Mouse (Mus musculus): ENCODE measurements around the gene Apol9a. TPM values are rescaled to one million over a fixed set of nuclear protein-coding genes. Genes with fewer than 3 reads are reported as not detected.
"Not testable (repeated sequence)": the region's sequence is repeated elsewhere in the genome, so short reads cannot be mapped to it uniquely, and the experiment has no call there.

The Apol9a gene
- 0.15 TPM in 1 of 2 replicates, not detected in the other for polyA plus RNA-seq (2015; fragmentation: Nextera tagmentation; extraction: Ambion mirVana)

DNA sequence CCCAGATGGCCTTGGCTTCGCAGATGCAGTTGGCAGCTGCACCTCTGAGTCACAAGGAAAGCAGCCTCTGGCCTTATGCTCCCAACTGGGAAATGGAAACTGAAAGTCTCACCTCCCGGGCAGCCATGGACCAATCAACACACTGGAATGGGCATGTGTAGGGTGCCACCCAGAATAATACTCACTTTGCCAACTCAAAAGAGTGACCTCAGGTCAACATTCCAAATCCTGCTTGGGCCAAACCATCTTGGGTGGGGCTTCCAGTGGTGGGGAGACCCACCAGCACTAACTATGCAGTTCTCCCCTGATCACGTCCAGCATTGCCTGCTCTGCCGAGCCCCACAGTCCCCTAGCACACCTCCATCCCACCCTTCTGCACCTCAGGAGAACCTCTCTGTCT is at the start of gene Apol9a:
TSS of gene Apol9a (minus strand) at position 101 of the 400 bp plus-strand sequence.
- not testable (repeated sequence) for H3K27ac ChIP-seq (ENCODE audit: low read length); ATAC-seq (ENCODE audit: low read depth); H3K27me3 ChIP-seq (ENCODE audit: control insufficient read depth, insufficient read depth, low read depth, low read length); H3K9ac ChIP-seq (ENCODE audit: low read depth, low read length); H3K36me3 ChIP-seq (ENCODE audit: control insufficient read depth, insufficient read depth); H3K4me1 ChIP-seq (ENCODE audit: control insufficient read depth, low read depth, low read length); H3K9me3 ChIP-seq (replicated peaks; ENCODE audit: control insufficient read depth, low read length); H3K4me3 ChIP-seq (ENCODE audit: low read depth, low read length); H3K4me2 ChIP-seq (ENCODE audit: low read depth, low read length)
- WGBS (ENCODE audit: insufficient replicate concordance) = 67% methylated on average over 1 of the region's 4 CpGs

DNA sequence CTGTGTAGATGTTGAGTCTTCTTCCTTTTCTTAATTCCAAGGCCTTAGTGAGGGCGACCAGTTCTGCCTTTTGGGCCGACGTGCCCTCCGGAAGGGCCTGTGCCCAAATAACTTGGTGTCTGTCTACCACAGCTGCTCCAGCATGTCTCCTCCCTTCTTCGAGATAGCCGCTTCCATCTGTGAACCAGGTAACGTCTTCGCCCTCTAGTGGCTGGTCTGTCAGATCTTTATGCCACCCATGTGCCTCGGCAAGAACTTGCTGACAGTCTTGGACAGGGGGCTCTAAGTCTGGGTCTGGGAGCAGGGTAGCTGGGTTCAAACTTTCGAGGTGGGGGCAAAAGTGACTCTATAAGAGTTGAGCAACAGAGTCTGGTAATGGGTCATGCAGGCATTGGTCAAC is 39.0 kb upstream of the Apol9a start:
- H3K9me3 ChIP-seq (replicated peaks; ENCODE audit: control insufficient read depth, low read length); H3K4me3 ChIP-seq (ENCODE audit: low read depth, low read length); H3K36me3 ChIP-seq (ENCODE audit: control insufficient read depth, insufficient read depth); ATAC-seq (ENCODE audit: low read depth); H3K27ac ChIP-seq (ENCODE audit: low read length); H3K9ac ChIP-seq (ENCODE audit: low read depth, low read length); H3K4me2 ChIP-seq (ENCODE audit: low read depth, low read length); H3K27me3 ChIP-seq (ENCODE audit: control insufficient read depth, insufficient read depth, low read depth, low read length); H3K4me1 ChIP-seq (ENCODE audit: control insufficient read depth, low read depth, low read length): not testable (repeated sequence)
- 42% methylated on average over 10 of the region's 10 CpGs for WGBS (ENCODE audit: insufficient replicate concordance)

DNA sequence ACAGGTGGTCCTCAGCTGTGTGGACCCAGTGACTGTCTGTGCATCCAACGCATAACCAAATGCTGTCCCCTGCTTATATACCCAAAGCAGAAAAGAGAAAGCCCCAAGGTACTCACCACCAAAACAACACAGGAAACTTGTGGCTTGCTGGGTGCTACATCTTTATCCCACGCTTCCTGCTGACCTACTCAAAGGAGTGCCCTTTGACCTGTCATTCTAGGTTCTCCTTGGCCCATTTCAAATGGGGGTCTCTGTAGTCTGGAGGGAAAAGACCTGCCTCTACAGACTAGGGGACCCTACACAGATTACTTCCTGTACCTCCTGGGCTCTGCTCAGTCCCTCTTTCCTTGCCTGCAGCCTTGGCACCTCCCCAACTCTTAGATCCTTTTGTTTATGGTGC is 36.5 kb upstream of the Apol9a start, which contains the start of gene Apol7b:
TSS of gene Apol7b (minus strand) at position 101 of the 400 bp plus-strand sequence.
- not testable (repeated sequence) for H3K9ac ChIP-seq (ENCODE audit: low read depth, low read length); H3K4me1 ChIP-seq (ENCODE audit: control insufficient read depth, low read depth, low read length); H3K27ac ChIP-seq (ENCODE audit: low read length); H3K27me3 ChIP-seq (ENCODE audit: control insufficient read depth, insufficient read depth, low read depth, low read length); H3K36me3 ChIP-seq (ENCODE audit: control insufficient read depth, insufficient read depth); ATAC-seq (ENCODE audit: low read depth); H3K4me2 ChIP-seq (ENCODE audit: low read depth, low read length); H3K4me3 ChIP-seq (ENCODE audit: low read depth, low read length); H3K9me3 ChIP-seq (replicated peaks; ENCODE audit: control insufficient read depth, low read length)
- 62% methylated on average over 2 of the region's 2 CpGs for WGBS (ENCODE audit: insufficient replicate concordance)

DNA sequence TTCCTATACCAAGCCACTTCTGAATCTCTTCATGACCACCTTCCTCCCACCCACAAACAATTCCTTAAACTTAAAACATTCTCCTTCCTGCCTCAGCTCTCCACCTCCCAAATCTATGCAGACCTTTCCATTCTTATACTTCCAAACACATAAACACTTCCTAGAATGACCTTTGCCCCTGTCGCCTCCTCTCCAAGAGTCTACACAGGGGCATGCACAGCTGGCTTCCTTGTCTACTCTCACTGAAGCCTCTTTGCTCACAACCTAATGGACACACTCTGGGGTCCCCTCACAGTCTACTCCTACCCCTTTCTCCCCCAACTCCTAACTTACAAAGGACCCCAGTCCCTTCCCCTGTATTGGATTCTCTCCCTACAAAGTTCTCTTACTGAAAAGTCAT is 34.7 kb upstream of the Apol9a start:
- not testable (repeated sequence) for H3K36me3 ChIP-seq (ENCODE audit: control insufficient read depth, insufficient read depth); H3K9me3 ChIP-seq (replicated peaks; ENCODE audit: control insufficient read depth, low read length); H3K27me3 ChIP-seq (ENCODE audit: control insufficient read depth, insufficient read depth, low read depth, low read length); ATAC-seq (ENCODE audit: low read depth); H3K27ac ChIP-seq (ENCODE audit: low read length); H3K4me1 ChIP-seq (ENCODE audit: control insufficient read depth, low read depth, low read length); H3K4me2 ChIP-seq (ENCODE audit: low read depth, low read length); H3K9ac ChIP-seq (ENCODE audit: low read depth, low read length); H3K4me3 ChIP-seq (ENCODE audit: low read depth, low read length)
- WGBS (ENCODE audit: insufficient replicate concordance) = 67% methylated on average over 1 of the region's 1 CpGs

DNA sequence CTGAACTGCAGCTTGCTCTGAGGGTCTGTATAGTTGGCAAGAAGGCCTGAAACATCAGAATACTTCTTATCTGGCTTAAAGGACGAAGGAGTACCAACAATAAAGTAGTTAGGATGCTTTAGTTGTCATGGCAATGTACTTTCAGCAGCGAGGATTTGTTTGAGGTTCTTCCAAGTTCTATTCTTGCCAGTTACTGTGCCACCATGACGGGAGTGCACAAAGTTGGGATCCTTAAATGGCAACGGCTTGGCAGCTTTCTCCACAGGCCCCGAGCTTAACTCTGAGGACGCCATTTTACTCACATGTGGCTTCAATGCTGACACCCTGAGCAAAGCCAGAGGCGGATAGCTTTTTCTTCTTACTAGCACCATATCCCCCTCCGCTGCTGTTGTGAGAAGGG is 33.8 kb upstream of the Apol9a start:
- H3K4me2 ChIP-seq (ENCODE audit: low read depth, low read length); H3K4me3 ChIP-seq (ENCODE audit: low read depth, low read length); H3K36me3 ChIP-seq (ENCODE audit: control insufficient read depth, insufficient read depth); ATAC-seq (ENCODE audit: low read depth); H3K4me1 ChIP-seq (ENCODE audit: control insufficient read depth, low read depth, low read length); H3K9ac ChIP-seq (ENCODE audit: low read depth, low read length); H3K27me3 ChIP-seq (ENCODE audit: control insufficient read depth, insufficient read depth, low read depth, low read length); H3K27ac ChIP-seq (ENCODE audit: low read length); H3K9me3 ChIP-seq (replicated peaks; ENCODE audit: control insufficient read depth, low read length): not testable (repeated sequence)
- 55% methylated on average over 8 of the region's 8 CpGs for WGBS (ENCODE audit: insufficient replicate concordance)

DNA sequence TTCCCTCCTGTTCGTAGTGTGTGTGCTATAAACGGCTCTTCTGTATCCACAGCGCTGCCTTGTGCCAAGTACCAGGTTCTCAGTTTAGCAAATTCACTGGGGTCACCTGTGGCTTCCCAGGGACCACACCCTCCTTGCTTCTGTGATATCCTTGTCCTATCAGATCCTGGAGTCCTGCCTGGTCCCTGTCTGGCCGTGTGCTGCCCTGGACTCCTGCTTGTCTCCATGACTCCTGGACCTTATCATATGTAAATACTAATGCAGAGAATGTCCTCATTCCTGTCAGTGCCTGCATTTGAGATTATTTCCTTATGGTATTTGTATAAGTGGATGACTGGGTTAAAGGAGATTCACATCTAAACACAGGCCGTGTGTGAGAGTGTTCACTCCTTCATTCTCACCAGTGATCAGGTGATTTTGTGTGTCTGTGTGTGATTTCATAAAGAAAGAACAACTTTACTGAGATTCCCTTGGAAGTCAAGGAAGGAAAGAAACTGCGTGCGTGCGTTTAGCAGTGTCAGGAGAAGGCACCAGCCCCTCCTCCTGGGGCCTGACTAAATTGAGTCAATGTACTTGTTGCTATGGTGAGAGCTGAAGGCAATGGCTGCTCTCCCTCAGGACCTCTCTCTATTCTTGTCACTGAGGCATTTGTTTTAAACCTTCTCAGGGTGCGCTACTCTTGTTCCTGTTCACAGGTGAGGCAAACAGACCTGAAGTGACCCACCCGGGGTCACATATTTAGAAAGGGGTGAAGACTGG is 17.9 kb upstream of the Apol9a start:
- H3K4me3 ChIP-seq (ENCODE audit: low read depth, low read length); H3K36me3 ChIP-seq (ENCODE audit: control insufficient read depth, insufficient read depth); H3K27ac ChIP-seq (ENCODE audit: low read length); H3K27me3 ChIP-seq (ENCODE audit: control insufficient read depth, insufficient read depth, low read depth, low read length); H3K4me2 ChIP-seq (ENCODE audit: low read depth, low read length); H3K4me1 ChIP-seq (ENCODE audit: control insufficient read depth, low read depth, low read length); H3K9ac ChIP-seq (ENCODE audit: low read depth, low read length); H3K9me3 ChIP-seq (replicated peaks; ENCODE audit: control insufficient read depth, low read length); ATAC-seq (ENCODE audit: low read depth): not testable (repeated sequence)
- WGBS (ENCODE audit: insufficient replicate concordance) = 52% methylated on average over 8 of the region's 10 CpGs

DNA sequence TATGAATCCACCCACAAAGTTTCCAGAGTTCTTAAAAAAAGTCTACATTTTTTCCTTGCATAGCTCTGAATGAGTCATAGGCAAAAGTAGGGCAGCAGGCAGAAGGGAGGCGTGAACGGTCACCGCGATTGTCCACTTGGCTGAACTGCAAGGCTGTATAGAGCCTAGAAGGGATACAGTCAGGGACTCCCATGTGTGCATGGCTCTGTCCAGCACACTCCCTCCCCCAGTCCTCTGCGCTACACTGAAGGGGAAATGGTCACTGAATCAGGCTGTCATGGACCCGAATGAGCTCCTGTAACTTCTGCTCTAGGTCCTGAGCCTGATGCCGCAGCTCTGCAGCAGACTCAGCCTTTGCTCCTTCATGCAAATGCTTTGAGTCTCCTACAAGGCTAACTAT is 12.0 kb upstream of the Apol9a start:
- H3K4me1 ChIP-seq (ENCODE audit: control insufficient read depth, low read depth, low read length); H3K4me3 ChIP-seq (ENCODE audit: low read depth, low read length); H3K27ac ChIP-seq (ENCODE audit: low read length); H3K9ac ChIP-seq (ENCODE audit: low read depth, low read length); H3K4me2 ChIP-seq (ENCODE audit: low read depth, low read length); ATAC-seq (ENCODE audit: low read depth); H3K27me3 ChIP-seq (ENCODE audit: control insufficient read depth, insufficient read depth, low read depth, low read length); H3K9me3 ChIP-seq (replicated peaks; ENCODE audit: control insufficient read depth, low read length); H3K36me3 ChIP-seq (ENCODE audit: control insufficient read depth, insufficient read depth): not testable (repeated sequence)
- WGBS (ENCODE audit: insufficient replicate concordance) = 38% methylated on average over 3 of the region's 7 CpGs

DNA sequence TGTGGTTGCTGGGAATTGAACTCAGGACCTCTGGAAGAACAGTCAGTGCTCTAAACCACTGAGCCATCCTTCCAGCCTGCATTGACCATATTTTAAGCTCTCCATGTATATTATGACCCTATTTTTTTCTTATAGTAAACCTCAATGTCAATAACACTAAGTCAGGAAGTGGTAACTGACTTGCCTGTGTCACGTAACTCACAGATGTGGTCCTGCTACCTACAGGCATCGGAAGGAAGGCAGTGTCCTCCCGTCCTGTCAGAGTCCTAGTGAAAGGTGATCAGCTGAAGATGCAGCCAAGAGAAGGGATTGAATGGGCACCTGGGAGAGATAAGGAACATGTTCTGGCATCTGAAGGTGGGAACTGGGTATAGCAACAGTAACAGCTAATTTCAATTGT is 8.7 kb upstream of the Apol9a start:
- not testable (repeated sequence) for H3K4me3 ChIP-seq (ENCODE audit: low read depth, low read length); H3K27ac ChIP-seq (ENCODE audit: low read length); ATAC-seq (ENCODE audit: low read depth); H3K9me3 ChIP-seq (replicated peaks; ENCODE audit: control insufficient read depth, low read length); H3K36me3 ChIP-seq (ENCODE audit: control insufficient read depth, insufficient read depth); H3K9ac ChIP-seq (ENCODE audit: low read depth, low read length); H3K4me2 ChIP-seq (ENCODE audit: low read depth, low read length); H3K27me3 ChIP-seq (ENCODE audit: control insufficient read depth, insufficient read depth, low read depth, low read length); H3K4me1 ChIP-seq (ENCODE audit: control insufficient read depth, low read depth, low read length)
- no CpG with 5 or more reads among the region's 3 CpGs for WGBS (ENCODE audit: insufficient replicate concordance)

DNA sequence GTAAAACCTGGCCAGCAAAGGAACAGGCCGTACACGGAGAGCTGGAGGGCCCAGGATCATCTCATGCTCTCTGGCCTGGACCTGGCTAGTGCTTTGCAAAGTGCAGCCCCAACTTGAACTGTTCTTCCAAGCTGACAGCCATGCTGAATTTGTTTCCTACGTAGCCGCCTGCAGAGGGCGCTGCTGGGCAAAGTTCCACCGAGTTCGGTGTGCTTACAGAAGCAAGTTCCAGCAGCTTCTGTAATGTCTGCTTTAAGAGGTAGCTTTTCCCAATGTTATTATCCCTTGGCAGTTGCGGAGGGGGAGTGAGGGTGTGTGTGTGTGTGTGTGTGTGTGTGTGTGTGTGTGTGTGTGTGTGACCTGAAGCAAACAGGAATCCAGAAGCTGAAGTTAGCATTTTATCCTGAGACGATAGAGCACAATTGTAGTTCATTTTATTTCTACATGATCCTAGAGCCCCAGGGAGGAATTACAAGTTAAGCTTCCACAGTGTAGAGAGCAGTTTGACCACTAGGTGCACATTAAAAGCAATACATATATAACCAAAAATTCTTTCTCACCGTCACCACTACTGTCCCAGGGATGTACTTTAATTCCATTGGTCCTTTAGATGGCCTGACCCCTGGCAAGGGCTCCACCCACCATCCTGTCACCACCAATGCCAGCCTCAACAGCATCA is 5.9 kb upstream of the Apol9a start:
- not testable (repeated sequence) for ATAC-seq (ENCODE audit: low read depth); H3K36me3 ChIP-seq (ENCODE audit: control insufficient read depth, insufficient read depth); H3K27me3 ChIP-seq (ENCODE audit: control insufficient read depth, insufficient read depth, low read depth, low read length); H3K4me3 ChIP-seq (ENCODE audit: low read depth, low read length); H3K9ac ChIP-seq (ENCODE audit: low read depth, low read length); H3K4me1 ChIP-seq (ENCODE audit: control insufficient read depth, low read depth, low read length); H3K9me3 ChIP-seq (replicated peaks; ENCODE audit: control insufficient read depth, low read length); H3K4me2 ChIP-seq (ENCODE audit: low read depth, low read length); H3K27ac ChIP-seq (ENCODE audit: low read length)
- 11% methylated on average over 2 of the region's 10 CpGs for WGBS (ENCODE audit: insufficient replicate concordance)
